Mouse (Mus musculus) hindbrain, embryonic 14.5 days (tissue): ENCODE data around the gene Ak2. TPM values are rescaled to one million over a fixed set of nuclear protein-coding genes. Genes with fewer than 3 reads are reported as not detected.

Experiments used
- ATAC-seq: fragments of 200-750 bp; cut with Nextera tagmentation; 2 replicates; pipeline ENCODE4 v1.8.0; 2017; ENCODE audit warnings: moderate number of reproducible peaks, mild to moderate bottlenecking, moderate TSS enrichment, moderate library complexity; ENCODE audit not compliant: low FRiP score
- DNase-seq: peaks from one replicate; pipeline ENCODE4 v3.0.0-alpha.2; 2015; ENCODE audit warnings: low spot score
- H3K27ac ChIP-seq: fragments of 300-500 bp; sonication (generic); 2 replicates; pipeline ENCODE4 v1.5.1; 2014; ENCODE audit warnings: mild to moderate bottlenecking, moderate library complexity
- H3K27me3 ChIP-seq: fragments of 300-500 bp; sonication (generic); 2 replicates; pipeline ENCODE4 v1.6.1; 2014; ENCODE audit warnings: mild to moderate bottlenecking, low read length, mixed read lengths; ENCODE audit not compliant: control insufficient read depth, insufficient read depth
- H3K36me3 ChIP-seq: fragments of 300-500 bp; sonication (generic); replicated peaks from 2 replicates; pipeline ENCODE4 v1.6.1; 2014; ENCODE audit not compliant: control insufficient read depth, insufficient read depth
- H3K4me1 ChIP-seq: fragments of 300-500 bp; sonication (generic); replicated peaks from 2 replicates; pipeline ENCODE4 v1.6.1; 2014; ENCODE audit warnings: antibody characterized with exemption, low read length, mixed read lengths; ENCODE audit not compliant: control insufficient read depth, insufficient read depth
- H3K4me2 ChIP-seq: fragments of 300-500 bp; sonication (generic); replicated peaks from 2 replicates; pipeline ENCODE4 v1.6.1; 2014; ENCODE audit warnings: mild to moderate bottlenecking, moderate library complexity
- H3K4me3 ChIP-seq: fragments of 300-500 bp; sonication (generic); replicated peaks from 2 replicates; pipeline ENCODE4 v1.5.1; 2014; ENCODE audit warnings: mild to moderate bottlenecking, low read length
- H3K9ac ChIP-seq: fragments of 300-500 bp; sonication (generic); 2 replicates; pipeline ENCODE4 v1.6.1; 2014
- H3K9me3 ChIP-seq: fragments of 300-500 bp; sonication (generic); 2 replicates; pipeline ENCODE4 v1.6.1; 2016; ENCODE audit warnings: low read length; ENCODE audit not compliant: control insufficient read depth
- WGBS: fragments of 180-500 bp; shearing (Covaris S2); extraction: QIAGEN DNeasy Blood & Tissue Kit; methylation state at CpG from one replicate; pipeline ENCODE4 v1.1.7; 2014; 5-methylcytosine and 5-hydroxymethylcytosine counted together
- polyA plus RNA-seq: library from polyadenylated mRNA; unstranded; fragments of >200 nt; fragmentation: Nextera tagmentation; extraction: Ambion mirVana; gene quantifications from 2 replicates; pipeline ENCODE4 v1.2.1, GENCODE M21; 2014

Gene Ak2
- polyA plus RNA-seq, 1 experiment from 2014 or later, result 60.4 TPM

DNA sequence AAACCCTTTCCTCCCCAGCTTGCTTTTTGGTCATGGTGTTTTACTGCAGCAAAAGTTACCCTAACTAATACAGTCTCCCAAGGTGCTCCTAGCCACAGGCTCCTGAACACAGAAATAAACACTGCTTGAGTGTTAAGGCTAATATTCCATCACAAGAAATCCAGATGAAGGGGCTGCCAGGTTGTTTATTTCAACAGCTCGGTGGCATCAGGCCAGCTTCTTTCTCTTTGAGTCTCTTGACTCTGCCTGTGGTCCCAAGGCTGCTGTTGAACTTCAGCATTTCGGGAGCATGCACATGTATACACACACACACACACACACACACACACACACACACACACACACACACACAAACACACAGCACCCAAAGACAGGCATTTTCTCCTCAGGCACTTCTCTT, 8.6 kb upstream of the Ak2 start:
- H3K36me3 ChIP-seq, result no peaks in the 10 kb centered on the region
- no peaks in the 10 kb centered on the region for H3K9me3 ChIP-seq
- H3K4me1 ChIP-seq, result no peaks in the 10 kb centered on the region
- 93% methylated on average over 2 of the region's 2 CpGs for WGBS
- no peak overlapping the region for H3K9ac ChIP-seq
- H3K4me3 ChIP-seq, result no peak overlapping the region
- H3K27me3 ChIP-seq, result no peaks in the 10 kb centered on the region
- no peak overlapping the region for H3K27ac ChIP-seq
- no peak for ATAC-seq
- no peak overlapping the region for H3K4me2 ChIP-seq
- no peak for DNase-seq

DNA sequence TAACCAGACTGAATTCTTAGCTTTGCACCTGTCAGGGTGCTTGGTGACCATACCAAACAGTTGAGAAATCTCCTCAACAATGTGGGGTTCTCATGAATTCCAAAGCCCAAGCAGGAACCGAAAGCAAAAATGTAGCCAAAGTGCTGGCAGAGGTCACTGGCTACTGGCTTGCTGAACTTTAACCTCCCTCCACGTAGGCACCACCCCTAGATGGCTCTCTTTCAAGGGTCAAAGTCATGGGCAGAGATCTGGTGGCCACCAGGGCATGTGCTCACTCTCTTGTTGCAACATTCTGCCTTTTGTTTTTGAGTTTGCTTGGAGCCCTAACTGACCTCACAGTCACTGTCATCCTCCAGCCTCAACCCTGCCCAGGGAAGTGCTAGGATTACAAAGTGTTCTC, 8.1 kb upstream of the Ak2 start:
- Histone ChIP-seq H3K4me1 (no peaks in the 10 kb centered on the region), H3K4me2 (no peak overlapping the region), H3K27ac (no peak overlapping the region), H3K36me3 (no peaks in the 10 kb centered on the region), H3K4me3 (no peak overlapping the region), H3K9me3 (no peaks in the 10 kb centered on the region), H3K9ac (no peak overlapping the region), H3K27me3 (no peaks in the 10 kb centered on the region)
- WGBS, result 68% methylated on average over 2 of the region's 2 CpGs
- no peak for ATAC-seq
- no peak for DNase-seq

DNA sequence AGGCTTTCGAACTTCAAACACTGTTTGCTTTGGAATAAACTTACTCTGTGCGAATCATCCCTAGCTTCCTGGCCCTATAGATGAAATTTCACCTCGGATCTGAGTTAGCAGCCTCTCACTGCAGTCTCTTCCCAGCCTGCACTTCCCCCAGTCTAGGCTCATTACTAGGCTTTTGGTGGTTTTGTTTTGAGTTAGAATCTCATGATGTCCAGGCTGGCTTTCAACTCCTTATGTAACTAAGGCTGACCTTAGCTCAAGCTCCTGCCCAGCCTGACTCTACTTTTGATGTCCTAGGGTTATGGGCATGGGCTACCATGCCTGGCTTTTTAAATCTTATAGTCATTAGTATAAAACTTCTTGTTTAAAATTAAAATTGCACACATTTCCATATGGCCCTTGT, 7.2 kb upstream of the Ak2 start:
- H3K27me3 ChIP-seq, result no peaks in the 10 kb centered on the region
- no peaks in the 10 kb centered on the region for H3K36me3 ChIP-seq
- no peak overlapping the region for H3K4me2 ChIP-seq
- no peaks in the 10 kb centered on the region for H3K9me3 ChIP-seq
- ATAC-seq (no peak), DNase-seq (no peak)
- no peaks in the 10 kb centered on the region for H3K4me1 ChIP-seq
- no peak overlapping the region for H3K4me3 ChIP-seq
- H3K9ac ChIP-seq, result no peak overlapping the region
- 82% methylated on average over 3 of the region's 3 CpGs for WGBS
- H3K27ac ChIP-seq, result no peak overlapping the region

DNA sequence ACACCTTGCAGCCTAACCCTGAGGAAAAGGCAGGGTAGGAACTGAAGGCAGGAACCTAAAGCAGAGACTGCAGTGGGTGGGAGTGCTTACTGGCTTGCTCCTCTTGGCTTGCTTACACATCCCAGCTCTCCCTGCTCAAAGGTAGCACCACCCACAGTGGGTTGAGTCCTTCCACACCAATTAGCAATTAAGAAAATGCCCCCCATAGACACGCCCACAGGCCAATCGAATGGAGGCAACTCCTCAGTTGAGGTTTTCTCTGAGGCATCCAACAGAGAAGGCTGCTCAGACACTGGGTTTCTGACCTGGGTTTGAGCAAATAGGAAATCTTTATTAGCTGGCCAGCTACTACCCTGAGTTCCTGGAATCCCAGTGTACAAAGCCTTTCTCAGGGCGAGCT, 2.8 kb upstream of the Ak2 start:
- ATAC-seq (no peak), DNase-seq (no peak)
- peaks cover 2% of the 10 kb centered on the region for H3K4me1 ChIP-seq
- no peak overlapping the region for H3K9ac ChIP-seq
- H3K9me3 ChIP-seq, result no peaks in the 10 kb centered on the region
- no peak overlapping the region for H3K4me2 ChIP-seq
- 57% methylated on average over 3 of the region's 3 CpGs for WGBS
- H3K36me3 ChIP-seq, result no peaks in the 10 kb centered on the region
- H3K27me3 ChIP-seq, result no peaks in the 10 kb centered on the region
- H3K4me3 ChIP-seq, result no peak overlapping the region
- H3K27ac ChIP-seq, result no peak overlapping the region

DNA sequence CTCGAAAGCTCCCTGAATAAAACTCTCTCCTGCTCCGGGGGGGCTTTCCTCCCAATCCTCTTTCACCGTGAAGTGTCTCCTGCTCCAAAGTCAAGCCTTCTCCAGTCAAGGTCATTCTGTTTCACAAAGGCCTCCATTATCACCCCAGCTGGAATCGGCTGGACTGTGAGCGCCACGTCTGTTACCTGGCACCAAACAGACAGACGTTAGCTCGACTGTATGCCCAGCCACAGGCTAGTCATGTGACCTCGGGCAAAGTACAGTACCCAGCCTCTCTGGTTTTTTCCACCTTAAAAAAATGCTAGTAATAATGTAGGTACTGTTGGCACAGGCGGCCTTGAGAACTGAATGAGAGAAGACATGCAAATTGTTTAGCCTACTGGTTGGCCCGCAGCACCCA, 2.1 kb upstream of the Ak2 start:
- no peak overlapping the region for H3K4me3 ChIP-seq
- 53% methylated on average over 11 of the region's 11 CpGs for WGBS
- H3K36me3 ChIP-seq, result no peaks in the 10 kb centered on the region
- no peak overlapping the region for H3K27ac ChIP-seq
- no peaks in the 10 kb centered on the region for H3K9me3 ChIP-seq
- H3K27me3 ChIP-seq, result no peaks in the 10 kb centered on the region
- ATAC-seq, result no peak
- H3K9ac ChIP-seq, result no peak overlapping the region
- DNase-seq, result no peak
- peaks cover 10% of the 10 kb centered on the region for H3K4me1 ChIP-seq
- H3K4me2 ChIP-seq, result no peak overlapping the region

DNA sequence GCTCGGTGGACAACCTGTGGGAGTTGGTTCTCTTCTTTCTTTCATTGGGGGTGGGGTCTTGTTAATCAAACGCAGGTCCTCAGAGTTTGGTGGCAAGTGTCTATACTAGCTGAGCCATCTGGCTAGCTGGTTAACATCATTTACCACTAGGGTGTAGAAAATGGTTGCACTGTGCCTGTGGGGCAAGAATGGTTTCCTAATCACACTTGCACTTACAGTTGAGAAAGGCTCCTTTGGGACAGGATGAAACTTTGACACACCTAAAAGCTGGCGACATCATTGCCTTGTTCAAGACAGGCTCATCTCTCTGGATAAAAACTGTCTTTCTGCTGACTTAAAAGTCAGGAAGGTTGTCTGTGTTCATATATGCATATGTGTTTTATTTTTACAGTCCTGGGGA, 418 bp downstream of the Ak2 start:
- 96% methylated on average over 3 of the region's 3 CpGs for WGBS
- no peak overlapping the region for H3K4me2 ChIP-seq
- H3K27me3 ChIP-seq, result no peaks in the 10 kb centered on the region
- no peak overlapping the region for H3K4me3 ChIP-seq
- no peaks in the 10 kb centered on the region for H3K9me3 ChIP-seq
- H3K4me1 ChIP-seq, result peaks cover 13% of the 10 kb centered on the region
- DNase-seq (no peak), ATAC-seq (no peak)
- peaks cover 8% of the 10 kb centered on the region; the same call in 1 of the 2 replicates for H3K36me3 ChIP-seq
- no peak overlapping the region for H3K9ac ChIP-seq
- H3K27ac ChIP-seq, result no peak overlapping the region

DNA sequence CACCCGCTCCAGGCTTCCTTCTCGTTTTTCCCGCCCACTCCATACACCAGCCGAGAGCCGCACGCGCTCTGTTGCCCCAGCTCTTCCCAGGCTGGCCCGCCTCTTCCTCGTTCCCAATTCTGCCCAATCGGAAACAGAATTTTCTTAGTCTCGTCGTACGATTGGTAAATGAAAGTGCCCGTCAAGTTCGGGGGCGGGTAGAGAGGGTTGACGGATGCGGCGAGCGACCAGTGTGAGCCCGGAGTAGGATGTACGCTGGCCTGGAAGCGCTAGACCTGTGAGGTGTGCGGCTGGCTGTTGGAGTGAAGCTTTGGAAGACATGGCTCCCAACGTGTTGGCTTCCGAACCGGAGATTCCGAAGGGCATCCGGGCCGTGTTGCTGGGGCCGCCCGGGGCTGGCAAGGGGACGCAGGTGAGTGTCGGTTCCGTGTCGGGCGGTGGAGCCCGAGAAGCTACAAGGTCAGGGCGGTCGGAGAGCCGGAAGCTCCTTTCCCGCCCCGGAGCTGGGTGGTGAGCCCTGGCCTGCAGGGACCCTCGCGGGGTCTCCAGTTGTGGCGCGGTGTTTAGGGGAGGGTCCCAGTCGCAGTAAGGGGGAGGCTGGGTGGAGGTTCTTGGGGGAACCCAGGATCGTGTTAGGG, 1.4 kb downstream of the Ak2 start:
- Histone ChIP-seq H3K27me3 (no peaks in the 10 kb centered on the region), H3K27ac (peak overlapping the region; percentile 47; the same call in 1 of the 2 replicates), H3K4me3 (peak overlapping the region; percentile 76), H3K9me3 (no peaks in the 10 kb centered on the region), H3K4me1 (peaks cover 13% of the 10 kb centered on the region), H3K9ac (peak overlapping the region; percentile 77), H3K36me3 (peaks cover 8% of the 10 kb centered on the region; the same call in 1 of the 2 replicates), H3K4me2 (peak overlapping the region; percentile 66)
- under 1% methylated on average over 49 of the region's 49 CpGs for WGBS
- ATAC-seq (peak; percentile 100), DNase-seq (peak; percentile 99)

DNA sequence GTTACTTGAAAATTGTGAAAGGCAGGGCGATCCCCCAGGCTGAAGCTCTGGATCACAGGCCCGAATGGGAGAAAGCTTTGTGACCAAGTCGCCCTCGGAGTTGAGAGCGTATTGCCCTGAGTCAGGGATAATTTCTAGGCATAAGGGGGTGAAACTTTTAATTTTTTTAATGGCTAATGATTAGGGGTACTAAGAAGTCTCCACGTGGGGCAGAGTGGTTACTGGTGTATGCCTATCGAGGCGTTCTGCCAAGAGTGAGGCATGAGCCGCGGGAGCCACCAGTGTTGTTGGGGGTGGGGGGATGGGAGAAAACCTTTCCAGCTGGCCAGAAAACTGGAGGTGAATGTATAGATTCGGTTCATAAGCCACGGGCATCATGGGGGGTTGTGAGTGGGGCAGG, 1.9 kb downstream of the Ak2 start:
- peak overlapping the region; percentile 66 for H3K4me2 ChIP-seq
- WGBS, result 2% methylated on average over 12 of the region's 12 CpGs
- peaks cover 13% of the 10 kb centered on the region for H3K4me1 ChIP-seq
- DNase-seq (no peak), ATAC-seq (no peak)
- peaks cover 8% of the 10 kb centered on the region; the same call in 1 of the 2 replicates for H3K36me3 ChIP-seq
- H3K27ac ChIP-seq, result peak overlapping the region; percentile 47; the same call in 1 of the 2 replicates
- peak overlapping the region; percentile 77 for H3K9ac ChIP-seq
- H3K27me3 ChIP-seq, result no peaks in the 10 kb centered on the region
- H3K4me3 ChIP-seq, result peak overlapping the region; percentile 76
- no peaks in the 10 kb centered on the region for H3K9me3 ChIP-seq

DNA sequence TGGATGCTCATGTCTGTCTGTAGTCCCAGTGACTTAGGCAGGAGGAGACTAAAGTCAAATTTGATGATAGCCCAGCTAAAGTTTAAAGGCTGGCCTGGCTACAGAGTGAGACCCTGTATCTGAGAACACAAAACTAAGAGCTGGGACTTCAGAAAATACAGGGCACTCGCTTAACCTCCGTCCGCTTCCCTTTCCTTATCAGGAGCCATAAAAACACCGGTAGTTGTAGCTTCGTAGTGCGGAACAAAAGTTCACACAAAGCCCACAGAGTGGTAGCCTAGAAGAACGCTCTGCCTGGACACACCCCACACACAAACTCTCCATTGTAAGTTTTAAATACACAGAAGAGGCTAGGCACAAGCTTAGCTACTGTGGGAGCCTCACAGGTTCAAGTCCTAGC, 3.5 kb downstream of the Ak2 start:
- Histone ChIP-seq H3K27me3 (no peaks in the 10 kb centered on the region), H3K27ac (no peak overlapping the region), H3K4me3 (no peak overlapping the region), H3K4me1 (peaks cover 13% of the 10 kb centered on the region), H3K9me3 (no peaks in the 10 kb centered on the region), H3K9ac (no peak overlapping the region), H3K4me2 (no peak overlapping the region), H3K36me3 (peaks cover 23% of the 10 kb centered on the region)
- WGBS, result 88% methylated on average over 7 of the region's 7 CpGs
- no peak for DNase-seq
- ATAC-seq, result no peak

DNA sequence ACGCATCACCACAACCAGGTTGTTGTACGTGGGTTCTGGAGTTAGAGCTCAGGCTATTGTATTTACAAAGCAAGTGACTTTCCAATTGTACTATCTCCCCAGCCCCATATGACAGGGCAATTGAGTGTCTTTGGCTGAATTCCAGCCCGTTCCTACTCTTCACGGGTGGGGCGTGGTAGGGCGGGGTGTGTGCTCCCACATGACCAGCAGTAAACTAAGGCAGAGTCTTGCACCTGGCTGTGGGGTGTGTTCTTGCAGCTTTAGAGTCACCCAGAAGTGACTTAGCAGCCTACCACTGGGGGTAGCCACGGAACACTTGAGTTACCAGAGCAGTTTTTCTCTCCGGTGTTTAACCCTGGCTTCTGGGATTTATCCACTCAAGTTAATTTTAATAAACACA, 5.5 kb downstream of the Ak2 start:
- no peak for ATAC-seq
- WGBS, result 83% methylated on average over 8 of the region's 8 CpGs
- DNase-seq, result no peak
- H3K27me3 ChIP-seq, result no peaks in the 10 kb centered on the region
- peaks cover 13% of the 10 kb centered on the region for H3K4me1 ChIP-seq
- no peak overlapping the region for H3K4me2 ChIP-seq
- no peaks in the 10 kb centered on the region for H3K9me3 ChIP-seq
- peaks cover 42% of the 10 kb centered on the region for H3K36me3 ChIP-seq
- no peak overlapping the region for H3K9ac ChIP-seq
- H3K27ac ChIP-seq, result no peak overlapping the region
- H3K4me3 ChIP-seq, result no peak overlapping the region
